Mouse (Mus musculus) heart, embryonic 14.5 days (tissue): Measurements from ENCODE around the gene Shisa8. TPM values are rescaled to one million over a fixed set of nuclear protein-coding genes. Genes with fewer than 3 reads are reported as not detected.

ENCODE experiments used
- ATAC-seq: fragments of 200-750 bp; cut with Nextera tagmentation; 2 replicates; pipeline ENCODE4 v1.8.0; 2017; ENCODE audit warnings: low read depth, moderate TSS enrichment; ENCODE audit not compliant: insufficient number of reproducible peaks, insufficient read depth, low FRiP score
- H3K27ac ChIP-seq, 2 experiments: fragments of 200-500 bp in 1 of 2; fragments of 300-500 bp in 1 of 2; sonication (generic) in 1 of 2; replicated peaks in 1 of 2; 2 replicates each; pipeline ENCODE4 v1.5.1; 2012 to 2014; ENCODE audit warnings: low read depth in 2 of 2, low read length in 2 of 2, control low read depth in 1 of 2, mild to moderate bottlenecking in 1 of 2, mixed read lengths in 1 of 2; ENCODE audit not compliant: control insufficient read depth in 1 of 2, insufficient read depth in 1 of 2
- H3K27me3 ChIP-seq: fragments of 300-500 bp; sonication (generic); 2 replicates; pipeline ENCODE4 v1.6.1; 2014; ENCODE audit warnings: mild to moderate bottlenecking, low read length, control low read depth; ENCODE audit not compliant: control insufficient read depth, insufficient read depth
- H3K36me3 ChIP-seq: fragments of 300-500 bp; sonication (generic); 2 replicates; pipeline ENCODE4 v1.6.1; 2014; ENCODE audit warnings: mild to moderate bottlenecking, control low read depth, low read length, mixed read lengths; ENCODE audit not compliant: control insufficient read depth, insufficient read depth
- H3K4me1 ChIP-seq, 2 experiments: fragments of 200-500 bp in 1 of 2; fragments of 300-500 bp in 1 of 2; sonication (generic) in 1 of 2; 2 replicates each; pipeline ENCODE4 v1.6.1; 2012 to 2014; ENCODE audit warnings: low read length in 2 of 2, control low read depth in 1 of 2, mixed read lengths in 1 of 2; ENCODE audit not compliant: control insufficient read depth in 2 of 2, insufficient read depth in 2 of 2
- H3K4me2 ChIP-seq: fragments of 300-500 bp; sonication (generic); 2 replicates; pipeline ENCODE4 v1.6.1; 2014; ENCODE audit warnings: mild to moderate bottlenecking, low read length
- H3K4me3 ChIP-seq, 2 experiments: fragments of 200-500 bp in 1 of 2; fragments of 300-500 bp in 1 of 2; sonication (generic) in 1 of 2; 2 replicates each; pipeline ENCODE4 v1.5.1; 2012 to 2014; ENCODE audit warnings: low read length in 2 of 2, mild to moderate bottlenecking in 2 of 2, control low read depth in 1 of 2, low read depth in 1 of 2, moderate library complexity in 1 of 2; ENCODE audit not compliant: control insufficient read depth in 1 of 2, insufficient read depth in 1 of 2
- H3K9ac ChIP-seq: fragments of 300-500 bp; sonication (generic); 2 replicates; pipeline ENCODE4 v1.6.1; 2014; ENCODE audit warnings: mild to moderate bottlenecking, low read length
- H3K9me3 ChIP-seq: fragments of 300-500 bp; sonication (generic); 2 replicates; pipeline ENCODE4 v1.6.1; 2016; ENCODE audit warnings: low read length, control low read depth; ENCODE audit not compliant: control insufficient read depth
- WGBS: fragments of 180-500 bp; shearing (Covaris S2); extraction: QIAGEN DNeasy Blood & Tissue Kit; methylation state at CpG from one replicate; pipeline ENCODE4 v1.1.7; 2014; 5-methylcytosine and 5-hydroxymethylcytosine counted together
- polyA plus RNA-seq: library from polyadenylated mRNA; unstranded; fragments of >200 nt; fragmentation: Nextera tagmentation; extraction: Ambion mirVana; gene quantifications from 2 replicates; pipeline ENCODE4 v1.2.1, GENCODE M21; 2014

Gene Shisa8
- polyA plus RNA-seq, 1 experiment from 2014 or later = 0.42 TPM

- 56% methylated on average over 8 of the region's 8 CpGs for WGBS
- Histone ChIP-seq H3K9me3 (no peaks in the 10 kb centered on the region), H3K27ac (no peak overlapping the region), H3K4me3 (no peak overlapping the region), H3K9ac (no peak overlapping the region), H3K36me3 (0 out of 2 replicates have a peak, but pooled peaks cover 3% of the 10 kb centered on the region), H3K4me2 (no peak overlapping the region), H3K27me3 (no peaks in the 10 kb centered on the region), H3K4me1 (peaks cover 43 to 73% of the 10 kb centered on the region in 2 experiments)
- no peak for ATAC-seq
Measured at GRCm38 (mm10) chr15:82165332-82166239, 47.0 kb downstream of the Shisa8 start.

GRCm38 (mm10) chr15:82164496-82164895 is 48.1 kb downstream of the Shisa8 start:
- Histone ChIP-seq H3K9ac (no peak overlapping the region), H3K4me3 (no peak overlapping the region), H3K27ac (peak overlapping the region in 1 of 2 experiments; percentile 9; a peak in 1 of 4 replicates), H3K9me3 (no peaks in the 10 kb centered on the region), H3K27me3 (no peaks in the 10 kb centered on the region), H3K36me3 (no peaks in the 10 kb centered on the region), H3K4me1 (peaks cover 41 to 71% of the 10 kb centered on the region in 2 experiments), H3K4me2 (no peak overlapping the region)
- WGBS = 62% methylated on average over 7 of the region's 7 CpGs
- ATAC-seq = no peak

GRCm38 (mm10) chr15:82164061-82164399 is 48.6 kb downstream of the Shisa8 start:
- Histone ChIP-seq H3K27ac (peak overlapping the region in 1 of 2 experiments; percentile 9; a peak in 1 of 4 replicates), H3K4me2 (no peak overlapping the region)
- no peak for ATAC-seq

GRCm38 (mm10) chr15:82163356-82164060 is 49.1 kb downstream of the Shisa8 start:
- H3K9ac ChIP-seq = no peak overlapping the region; the same call in 1 of the 2 replicates
- WGBS = 79% methylated on average over 10 of the region's 10 CpGs

More at GRCm38 (mm10) chr15:82164061-82164399, 48.6 kb downstream of the Shisa8 start:
- H3K36me3 ChIP-seq = no peaks in the 10 kb centered on the region
- H3K9me3 ChIP-seq = no peaks in the 10 kb centered on the region
- no peak overlapping the region; the same call in 1 of the 2 replicates for H3K9ac ChIP-seq
- no peak overlapping the region for H3K4me3 ChIP-seq
- 54% methylated on average over 4 of the region's 4 CpGs for WGBS
- H3K27me3 ChIP-seq = no peaks in the 10 kb centered on the region
- H3K4me1 ChIP-seq = peaks cover 41 to 66% of the 10 kb centered on the region in 2 experiments

GRCm38 (mm10) chr15:82161965-82162600 is 50.5 kb downstream of the Shisa8 start:
- H3K9me3 ChIP-seq = no peaks in the 10 kb centered on the region
- no peak for ATAC-seq
- WGBS = 90% methylated on average over 12 of the region's 12 CpGs
- no peak overlapping the region for H3K4me2 ChIP-seq
- H3K27me3 ChIP-seq = no peaks in the 10 kb centered on the region
- H3K9ac ChIP-seq = no peak overlapping the region
- no peak overlapping the region for H3K4me3 ChIP-seq
- H3K36me3 ChIP-seq = 0 out of 2 replicates have a peak, but pooled peaks cover 3% of the 10 kb centered on the region
- H3K4me1 ChIP-seq = peaks cover 31 to 57% of the 10 kb centered on the region in 2 experiments
- no peak overlapping the region for H3K27ac ChIP-seq

More at GRCm38 (mm10) chr15:82163356-82164060, 49.1 kb downstream of the Shisa8 start:
- H3K4me3 ChIP-seq = no peak overlapping the region
- ATAC-seq = no peak
- peak overlapping the region in 1 of 2 experiments; percentile 9; a peak in 1 of 4 replicates for H3K27ac ChIP-seq
- peaks cover 41 to 65% of the 10 kb centered on the region in 2 experiments for H3K4me1 ChIP-seq
- no peaks in the 10 kb centered on the region for H3K36me3 ChIP-seq
- no peaks in the 10 kb centered on the region for H3K9me3 ChIP-seq
- no peak overlapping the region for H3K4me2 ChIP-seq
- H3K27me3 ChIP-seq = no peaks in the 10 kb centered on the region

- H3K4me1 ChIP-seq = peaks cover 20 to 47% of the 10 kb centered on the region in 2 experiments
- 35% methylated on average over 11 of the region's 11 CpGs for WGBS
- peak overlapping the region; percentile 34 to 49 for H3K27ac ChIP-seq
- H3K36me3 ChIP-seq = 0 out of 2 replicates have a peak, but pooled peaks cover 3% of the 10 kb centered on the region
- no peaks in the 10 kb centered on the region for H3K9me3 ChIP-seq
- peak overlapping the region; percentile 14; the same call in 1 of the 2 replicates for H3K4me2 ChIP-seq
- ATAC-seq = no peak
- no peak overlapping the region for H3K4me3 ChIP-seq
- peak overlapping the region; percentile 28; the same call in 1 of the 2 replicates for H3K9ac ChIP-seq
- H3K27me3 ChIP-seq = no peaks in the 10 kb centered on the region
Measured at GRCm38 (mm10) chr15:82160731-82161640, 51.6 kb downstream of the Shisa8 start.
